Mouse (Mus musculus): ENCODE data around the gene Klhl40. TPM values are rescaled to one million over a fixed set of nuclear protein-coding genes. Genes with fewer than 3 reads are reported as not detected.

Klhl40 gene
- polyA plus RNA-seq, 1 experiment from 2014 or later, result 0.13 TPM

DNA sequence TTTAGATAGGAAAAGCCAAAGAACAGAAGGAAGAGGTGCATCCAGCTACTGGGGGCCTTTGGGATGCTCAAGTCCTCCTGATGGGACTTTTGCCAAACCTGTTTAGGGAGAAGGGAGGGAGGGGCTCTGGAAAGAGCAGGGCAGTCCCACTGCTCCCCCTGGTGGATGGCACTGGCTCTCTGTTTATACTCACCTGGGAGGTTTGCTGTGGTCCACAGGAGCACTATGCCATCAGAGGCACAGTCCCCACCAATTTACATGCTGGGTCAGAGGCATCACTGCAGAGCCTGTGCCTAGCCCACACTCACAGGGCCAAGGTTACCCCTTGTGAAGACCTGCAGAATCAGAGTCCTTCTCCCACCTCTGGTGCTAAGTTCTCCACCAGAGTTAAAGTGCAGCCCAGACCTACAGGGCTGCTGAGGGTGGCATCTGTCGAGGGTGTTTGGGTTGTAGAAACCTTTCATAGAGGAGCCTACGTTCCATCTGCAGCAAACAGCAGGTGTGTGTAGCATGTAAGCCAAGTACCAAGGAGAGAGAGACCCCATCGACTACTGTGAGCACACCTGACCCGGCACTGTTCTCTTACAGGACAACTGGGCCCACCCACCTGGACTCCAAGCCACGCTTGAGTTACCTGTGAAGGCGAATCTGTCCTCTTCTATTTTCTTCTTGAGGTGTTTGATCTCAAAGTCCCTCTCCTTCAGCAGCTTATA lies 53.0 kb downstream of the Klhl40 start:
- H3K4me3 ChIP-seq, result no peak overlapping the region
- no peak overlapping the region for H3K27ac ChIP-seq
- H3K27me3 ChIP-seq, result no peaks in the 10 kb centered on the region
- H3K4me1 ChIP-seq, result no peaks in the 10 kb centered on the region
- H3K9me3 ChIP-seq (replicated peaks), result peaks cover 2% of the 10 kb centered on the region; the same call in 1 of the 2 replicates
- H3K4me2 ChIP-seq, result no peak overlapping the region
- no peaks in the 10 kb centered on the region for H3K36me3 ChIP-seq (ENCODE audit: poor library complexity, severe bottlenecking)
- H3K9ac ChIP-seq, result no peak overlapping the region
- WGBS, result 84% methylated on average over 6 of the region's 6 CpGs
- ATAC-seq, result no peak

DNA sequence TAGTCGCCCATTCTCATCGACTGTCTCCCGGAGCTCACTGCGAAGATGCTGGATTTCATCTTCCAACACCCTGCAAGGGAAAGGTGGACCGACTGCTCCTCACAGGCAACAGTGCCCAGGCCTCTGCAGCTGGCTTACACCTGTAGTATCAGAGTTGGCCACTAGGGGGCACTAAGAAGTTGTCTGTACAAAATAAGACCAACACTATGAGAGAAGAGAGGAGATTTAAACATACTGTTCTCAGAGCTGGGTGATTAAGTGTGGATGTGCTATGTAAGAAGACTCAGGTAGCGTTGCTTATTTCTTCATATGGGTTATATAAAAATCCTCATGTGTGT lies 53.5 kb downstream of the Klhl40 start:
- no peak overlapping the region for H3K9ac ChIP-seq
- 31% methylated on average over 6 of the region's 6 CpGs for WGBS
- no peak; the same call in none of the 2 replicates for ATAC-seq
- H3K27ac ChIP-seq, result no peak overlapping the region
- no peak overlapping the region for H3K4me3 ChIP-seq
- no peak overlapping the region for H3K4me2 ChIP-seq
- H3K9me3 ChIP-seq (replicated peaks), result peaks cover 7% of the 10 kb centered on the region; the same call in 1 of the 2 replicates
- H3K4me1 ChIP-seq, result no peaks in the 10 kb centered on the region
- no peaks in the 10 kb centered on the region for H3K27me3 ChIP-seq
- H3K36me3 ChIP-seq (ENCODE audit: poor library complexity, severe bottlenecking), result no peaks in the 10 kb centered on the region

Other genes with a start within 250 kb of the Klhl40 start
- gene Lyzl4, start 135.5 kb upstream of the Klhl40 start, polyA plus RNA-seq (2015; fragmentation: Nextera tagmentation; extraction: Ambion mirVana), result not detected in 2 replicates
- gene Vipr1, start 134.9 kb upstream of the Klhl40 start, polyA plus RNA-seq (2015; fragmentation: Nextera tagmentation; extraction: Ambion mirVana), result 0.37 and 0.59 TPM in 2 replicates
- gene Sec22c, start 72.1 kb upstream of the Klhl40 start, polyA plus RNA-seq (2015; fragmentation: Nextera tagmentation; extraction: Ambion mirVana), result 29.9 and 35.1 TPM in 2 replicates
- gene Ss18l2, start 67.3 kb upstream of the Klhl40 start, polyA plus RNA-seq (2015; fragmentation: Nextera tagmentation; extraction: Ambion mirVana), result 130 and 159 TPM in 2 replicates
- 69.5 and 70.9 TPM in 2 replicates for gene Nktr, start 58.4 kb upstream of the Klhl40 start, polyA plus RNA-seq (2015; fragmentation: Nextera tagmentation; extraction: Ambion mirVana)
- 8.1 and 8.4 TPM in 2 replicates for gene Zfp651, start 18.3 kb upstream of the Klhl40 start, polyA plus RNA-seq (2015; fragmentation: Nextera tagmentation; extraction: Ambion mirVana)
- gene Hhatl, start 14.9 kb downstream of the Klhl40 start, polyA plus RNA-seq (2015; fragmentation: Nextera tagmentation; extraction: Ambion mirVana), result 0.09 and 0.16 TPM in 2 replicates
- gene Ccdc13, start 61.9 kb downstream of the Klhl40 start, polyA plus RNA-seq (2015; fragmentation: Nextera tagmentation; extraction: Ambion mirVana), result 2.9 TPM in 2 replicates
- gene Higd1a, start 80.8 kb downstream of the Klhl40 start, polyA plus RNA-seq (2015; fragmentation: Nextera tagmentation; extraction: Ambion mirVana), result 151 and 159 TPM in 2 replicates
- gene Ackr2, start 120.7 kb downstream of the Klhl40 start, polyA plus RNA-seq (2015; fragmentation: Nextera tagmentation; extraction: Ambion mirVana), result 1.1 and 1.7 TPM in 2 replicates
- gene Cyp8b1, start 138.7 kb downstream of the Klhl40 start, polyA plus RNA-seq (2015; fragmentation: Nextera tagmentation; extraction: Ambion mirVana), result not detected in 2 replicates
- gene Fam198a, start 173.4 kb downstream of the Klhl40 start, polyA plus RNA-seq (2015; fragmentation: Nextera tagmentation; extraction: Ambion mirVana), result 1.0 and 1.2 TPM in 2 replicates
- gene Pomgnt2, start 219.5 kb downstream of the Klhl40 start, polyA plus RNA-seq (2015; fragmentation: Nextera tagmentation; extraction: Ambion mirVana), result 16.7 and 17.3 TPM in 2 replicates